Mouse (Mus musculus) liver, postnatal 0 days (tissue): Measurements from ENCODE around the gene Fam171a1. TPM values are rescaled to one million over a fixed set of nuclear protein-coding genes. Genes with fewer than 3 reads are reported as not detected.
"Not testable (repeated sequence)": the region's sequence is repeated elsewhere in the genome, so short reads cannot be mapped to it uniquely, and the experiment has no call there.

Source experiments
- ATAC-seq: fragments of 200-750 bp; cut with Nextera tagmentation; 2 replicates; pipeline ENCODE4 v1.8.0; 2017; ENCODE audit warnings: mild to moderate bottlenecking, moderate library complexity
- DNase-seq: peaks from one replicate; pipeline ENCODE4 v3.0.0-alpha.2; 2016
- H3K27ac ChIP-seq: fragments of 300-500 bp; sonication (generic); 2 replicates; pipeline ENCODE4 v1.5.1; 2014; ENCODE audit warnings: antibody characterized with exemption, moderate library complexity, mild to moderate bottlenecking, low read depth
- H3K27me3 ChIP-seq: fragments of 300-500 bp; sonication (generic); 2 replicates; pipeline ENCODE4 v1.6.1; 2014; ENCODE audit warnings: low read length, control low read depth, mixed read lengths; ENCODE audit not compliant: insufficient read depth
- H3K36me3 ChIP-seq: fragments of 300-500 bp; sonication (generic); replicated peaks from 2 replicates; pipeline ENCODE4 v1.6.1; 2014; ENCODE audit warnings: mild to moderate bottlenecking, control low read depth, low read length, moderate library complexity, mixed read lengths; ENCODE audit not compliant: insufficient read depth
- H3K4me1 ChIP-seq: fragments of 300-500 bp; sonication (generic); 2 replicates; pipeline ENCODE4 v1.6.1; 2014; ENCODE audit warnings: antibody characterized with exemption, mild to moderate bottlenecking, control low read depth; ENCODE audit not compliant: insufficient read depth
- H3K4me2 ChIP-seq: fragments of 300-500 bp; sonication (generic); 2 replicates; pipeline ENCODE4 v1.6.1; 2014; ENCODE audit warnings: low read depth, mild to moderate bottlenecking, low read length, moderate library complexity, mixed read lengths
- H3K4me3 ChIP-seq: fragments of 300-500 bp; sonication (generic); 2 replicates; pipeline ENCODE4 v1.5.1; 2014; ENCODE audit warnings: low read depth, low read length
- H3K9ac ChIP-seq: fragments of 300-500 bp; sonication (generic); replicated peaks from 2 replicates; pipeline ENCODE4 v1.6.1; 2014; ENCODE audit warnings: mild to moderate bottlenecking, moderate library complexity
- H3K9me3 ChIP-seq: fragments of 300-500 bp; sonication (generic); 2 replicates; pipeline ENCODE4 v1.6.1; 2016; ENCODE audit warnings: mild to moderate bottlenecking, control low read depth, low read length, mixed read lengths
- CTCF ChIP-seq: sonication (generic); IDR thresholded peaks from 2 replicates; pipeline ENCODE4 v1.5.1; 2016; ENCODE audit warnings: antibody characterized with exemption, low read depth
- EP300 ChIP-seq: IDR thresholded peaks from 2 replicates; pipeline ENCODE4 v1.6.1; 2016; ENCODE audit warnings: antibody characterized with exemption, low read depth, mild to moderate bottlenecking
- WGBS: fragments of 180-500 bp; shearing (Covaris S2); extraction: QIAGEN DNeasy Blood & Tissue Kit; methylation state at CpG from one replicate; pipeline ENCODE4 v1.1.7; 2014; ENCODE audit not compliant: insufficient replicate concordance; 5-methylcytosine and 5-hydroxymethylcytosine counted together
- polyA plus RNA-seq: library from polyadenylated mRNA; unstranded; fragments of >200 nt; fragmentation: Nextera tagmentation; extraction: Ambion mirVana; gene quantifications from 2 replicates; pipeline ENCODE4 v1.2.1, GENCODE M21; 2015

Fam171a1 gene
- polyA plus RNA-seq, 1 experiment from 2014 or later: 2.5 TPM

DNA sequence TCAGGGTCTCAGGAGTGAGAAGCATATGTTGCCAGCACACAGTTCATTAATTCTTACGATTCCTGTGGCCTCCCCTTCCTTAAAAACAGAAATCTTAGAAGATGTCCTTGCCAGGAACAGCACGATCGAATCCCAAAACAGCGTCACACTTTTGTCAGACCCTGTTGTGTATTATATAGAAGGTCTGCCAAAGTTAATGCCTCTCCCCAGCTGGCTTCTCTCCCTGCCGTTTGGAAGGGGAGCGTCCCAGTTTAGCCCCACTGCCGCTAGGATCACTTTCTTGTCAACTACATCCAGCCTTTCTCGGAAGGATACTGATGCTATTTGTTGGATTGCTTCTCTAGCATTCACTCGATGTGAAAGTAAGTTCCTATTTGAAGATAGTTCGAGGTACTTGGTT, 102.6 kb downstream of the Fam171a1 start:
- Histone ChIP-seq H3K4me1 (no peaks in the 10 kb centered on the region), H3K4me2 (no peak overlapping the region), H3K27ac (no peak overlapping the region), H3K27me3 (no peaks in the 10 kb centered on the region), H3K4me3 (no peak overlapping the region), H3K36me3 (no peaks in the 10 kb centered on the region), H3K9me3 (no peaks in the 10 kb centered on the region), H3K9ac (no peak overlapping the region)
- ATAC-seq (no peak), DNase-seq (no peak)
- TF ChIP-seq EP300 (no peak), CTCF (no peak)
- WGBS: 86% methylated on average over 10 of the region's 10 CpGs

DNA sequence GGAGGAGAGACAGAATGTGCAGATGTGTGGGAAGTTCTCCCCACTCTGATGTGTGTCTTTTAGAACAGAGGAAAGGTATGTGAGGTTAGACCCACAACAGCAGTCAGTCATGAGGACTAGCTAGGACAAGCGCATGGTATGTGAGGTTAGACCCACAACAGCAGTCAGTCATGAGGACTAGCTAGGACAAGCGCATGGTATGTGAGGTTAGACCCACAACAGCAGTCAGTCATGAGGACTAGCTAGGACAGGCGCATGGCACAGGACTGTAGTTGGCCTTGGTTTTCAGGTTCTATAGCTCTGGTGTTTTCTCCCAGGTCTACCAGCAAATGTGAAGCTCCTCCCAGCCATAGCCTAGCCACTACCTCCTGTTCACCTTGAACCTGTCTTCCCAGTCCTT, 103.6 kb downstream of the Fam171a1 start:
- not testable (repeated sequence) for H3K4me3 ChIP-seq, H3K27ac ChIP-seq, DNase-seq, ATAC-seq, H3K9me3 ChIP-seq, H3K27me3 ChIP-seq, H3K4me2 ChIP-seq, H3K4me1 ChIP-seq, H3K36me3 ChIP-seq, H3K9ac ChIP-seq
- WGBS: 84% methylated on average over 3 of the region's 3 CpGs

DNA sequence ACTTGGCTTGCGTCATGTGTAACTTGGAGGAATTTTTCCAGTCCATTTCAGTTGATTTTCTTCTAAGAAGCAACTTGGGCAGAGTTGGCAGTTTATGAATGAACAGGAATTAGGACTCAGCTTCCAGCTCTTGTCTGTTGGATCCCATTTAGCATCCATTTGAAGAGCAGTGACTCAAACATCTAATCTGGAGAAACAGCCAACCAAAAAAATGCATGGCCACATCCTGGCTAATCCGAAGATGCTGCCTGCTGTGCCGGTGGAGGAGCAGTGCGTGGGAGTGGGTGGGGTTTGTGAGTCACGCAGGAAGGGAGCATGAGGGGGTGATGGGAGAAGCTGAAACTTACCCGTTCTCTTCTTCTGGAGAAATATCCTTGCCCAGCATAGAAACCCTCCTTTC, 104.2 kb downstream of the Fam171a1 start:
- TF ChIP-seq CTCF (no peak), EP300 (no peak)
- DNase-seq (no peak), ATAC-seq (no peak)
- 69% methylated on average over 6 of the region's 6 CpGs for WGBS
- Histone ChIP-seq H3K4me3 (no peak overlapping the region), H3K4me2 (no peak overlapping the region), H3K27me3 (no peaks in the 10 kb centered on the region), H3K27ac (no peak overlapping the region), H3K4me1 (no peaks in the 10 kb centered on the region), H3K9me3 (no peaks in the 10 kb centered on the region), H3K9ac (no peak overlapping the region), H3K36me3 (no peaks in the 10 kb centered on the region)

DNA sequence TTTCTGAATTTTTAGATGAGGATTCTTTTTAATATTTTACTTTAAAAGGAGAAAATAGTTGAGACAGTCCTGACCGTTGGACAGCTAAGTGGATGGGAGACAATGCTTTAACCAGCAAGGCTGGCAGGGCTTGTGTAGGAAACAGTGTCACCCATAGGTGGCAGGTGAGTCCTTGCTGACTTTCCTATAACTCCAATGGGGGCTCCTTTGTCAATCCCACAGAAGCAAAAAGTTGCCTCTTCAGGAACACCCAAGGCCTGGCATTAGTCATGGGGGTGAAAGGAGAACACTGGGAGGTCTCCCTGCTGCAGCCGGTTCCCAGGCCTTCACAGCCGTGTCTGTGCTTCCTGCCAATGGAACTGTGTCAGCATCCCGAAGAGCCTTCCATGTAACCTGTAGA, 114.5 kb downstream of the Fam171a1 start:
- no peak overlapping the region for H3K9ac ChIP-seq
- WGBS: 73% methylated on average over 4 of the region's 4 CpGs
- H3K4me3 ChIP-seq: no peak overlapping the region
- no peak for ATAC-seq
- no peak for DNase-seq
- no peak overlapping the region for H3K27ac ChIP-seq
- no peak overlapping the region for H3K4me2 ChIP-seq
- H3K4me1 ChIP-seq: no peaks in the 10 kb centered on the region
- no peaks in the 10 kb centered on the region for H3K27me3 ChIP-seq
- H3K9me3 ChIP-seq: no peaks in the 10 kb centered on the region
- TF ChIP-seq CTCF: peak; percentile 33; the same call in 1 of the 2 replicates
- TF ChIP-seq EP300: no peak
- H3K36me3 ChIP-seq: no peaks in the 10 kb centered on the region

DNA sequence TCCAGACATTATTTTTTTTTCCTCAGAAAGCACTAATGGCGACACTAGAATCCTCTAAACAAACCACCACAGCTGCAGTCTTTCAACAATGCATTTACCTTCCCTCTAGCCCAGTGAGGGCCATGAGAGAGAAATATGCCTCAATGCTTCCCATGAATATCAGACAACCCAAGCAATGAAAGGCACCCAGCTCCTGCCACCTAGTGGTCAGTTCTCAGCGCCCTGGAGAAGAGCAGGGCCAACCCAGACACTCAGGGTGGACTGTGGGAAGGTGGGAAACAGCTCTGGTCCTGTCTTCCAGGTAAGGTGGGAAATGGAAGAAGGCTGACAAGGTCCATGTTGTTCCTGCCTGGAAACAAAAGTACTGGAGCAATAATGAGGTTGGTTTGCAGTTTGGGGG, 115.0 kb downstream of the Fam171a1 start:
- Histone ChIP-seq H3K9me3 (no peaks in the 10 kb centered on the region), H3K36me3 (no peaks in the 10 kb centered on the region), H3K4me3 (no peak overlapping the region), H3K27ac (no peak overlapping the region), H3K27me3 (no peaks in the 10 kb centered on the region), H3K4me2 (no peak overlapping the region), H3K4me1 (no peaks in the 10 kb centered on the region), H3K9ac (no peak overlapping the region)
- no peak for TF ChIP-seq EP300
- TF ChIP-seq CTCF: peak; percentile 88
- whole genome bisulfite sequencing: 11% methylated on average over 2 of the region's 2 CpGs
- peak; percentile 62 for DNase-seq
- ATAC-seq: peak; percentile 56; the same call in 1 of the 2 replicates

DNA sequence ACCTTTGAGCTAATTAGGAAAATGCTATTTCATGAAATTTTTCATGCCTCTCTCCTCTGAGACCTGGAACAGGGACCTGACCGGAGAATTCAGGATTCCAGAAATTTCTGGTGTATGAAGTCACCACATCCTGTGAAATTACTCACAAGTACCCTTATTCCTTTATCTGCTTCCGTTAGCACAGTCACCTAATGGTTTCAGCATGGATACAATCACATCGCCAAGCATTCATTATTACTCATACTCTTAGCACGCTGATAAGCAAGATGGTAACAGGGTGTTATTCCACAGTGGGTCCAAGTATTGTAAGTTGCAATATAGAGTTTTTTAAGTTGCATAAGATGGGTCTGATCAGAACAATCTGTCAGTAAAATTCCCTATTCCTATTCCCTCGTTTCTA, 125.2 kb downstream of the Fam171a1 start:
- Histone ChIP-seq H3K27me3 (no peaks in the 10 kb centered on the region), H3K4me2 (no peak overlapping the region), H3K9me3 (no peaks in the 10 kb centered on the region), H3K36me3 (no peaks in the 10 kb centered on the region), H3K9ac (no peak overlapping the region), H3K4me1 (no peaks in the 10 kb centered on the region), H3K4me3 (no peak overlapping the region), H3K27ac (no peak overlapping the region)
- TF ChIP-seq CTCF: no peak
- TF ChIP-seq EP300: no peak
- DNase-seq (no peak), ATAC-seq (no peak)
- WGBS: 54% methylated on average over 5 of the region's 5 CpGs

DNA sequence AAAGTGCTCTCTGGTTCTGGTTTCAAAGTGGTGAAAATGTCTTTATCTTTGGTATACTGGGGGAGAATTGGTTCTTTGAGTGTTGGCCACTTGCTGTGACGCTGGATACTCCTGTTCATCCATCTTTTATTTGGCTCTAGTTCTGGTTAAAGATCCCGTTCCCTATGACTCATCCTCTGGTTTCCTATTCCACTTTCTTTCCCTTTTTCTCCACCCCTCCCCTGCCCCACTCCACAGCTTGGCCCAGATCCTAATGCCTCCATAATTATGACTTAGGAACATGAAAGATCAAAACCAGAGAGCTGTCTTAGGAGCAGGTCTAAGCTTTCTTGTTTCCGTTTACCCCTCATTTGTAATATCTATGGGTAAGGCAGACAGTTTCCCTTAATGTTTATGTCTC, 130.2 kb downstream of the Fam171a1 start:
- no peaks in the 10 kb centered on the region for H3K4me1 ChIP-seq
- no peak overlapping the region for H3K4me3 ChIP-seq
- H3K4me2 ChIP-seq: no peak overlapping the region
- TF ChIP-seq EP300: no peak
- H3K9me3 ChIP-seq: no peaks in the 10 kb centered on the region
- H3K9ac ChIP-seq: no peak overlapping the region
- 59% methylated on average over 3 of the region's 3 CpGs for WGBS
- no peaks in the 10 kb centered on the region for H3K27me3 ChIP-seq
- DNase-seq: no peak
- no peaks in the 10 kb centered on the region for H3K36me3 ChIP-seq
- H3K27ac ChIP-seq: no peak overlapping the region
- ATAC-seq: no peak
